ENCODE assay signal across 25 mouse cellular contexts in genomic region chr2:60700956-60701355, GRCm38 (mm10). TPM values are rescaled to one million over a fixed set of nuclear protein-coding genes. Genes with fewer than 3 reads are reported as not detected.
DNase-seq lines count a peak whose midpoint lies in the region; TF ChIP-seq lines count a peak whose summit lies in the region.
"Had no signal": no experiment of that assay in that cellular context is flagged by ENCODE, and none has a peak within 500 bp of the region (broad histone marks: within the 10 kb centered on the region; RNA-seq: fewer than 3 reads in every experiment).

No protein-coding gene starts in this region.

- H3K27ac ChIP-seq in embryonic fibroblast, embryonic 13.5 days (ENCODE audit: insufficient read depth, low read length), result peak overlapping the region; percentile 90
- H3K27ac ChIP-seq: embryonic facial prominence, embryonic 10.5 days; embryonic facial prominence, embryonic 12.5 days; forebrain, embryonic 10.5 days; forebrain, embryonic 12.5 days had no signal

- TF ChIP-seq POLR2A in embryonic fibroblast, embryonic 13.5 days (IDR thresholded peaks at IDR 0.05; ENCODE audit: low read depth, low read length), result no peak

- intact Hi-C loops in heart, postnatal 25 days (cut with DNase I), result no loop called here
- intact Hi-C loops in left cerebral cortex, postnatal 36 days (cut with DNase I), result no loop called here

- no peak for TF ChIP-seq CTCF in embryonic fibroblast, embryonic 13.5 days (IDR thresholded peaks at IDR 0.05; ENCODE audit: borderline replicate concordance, insufficient read depth, low read length)

- DNase-seq in heart, adult 11 months, result peak; percentile 41
- no peak for DNase-seq in heart, postnatal 25 days (ENCODE audit: low spot score)
- DNase-seq in 3T3-L1 (ENCODE audit: low read depth, low spot score) (peak; percentile 53), 416B (ENCODE audit: low read depth) (peak; percentile 21)
- DNase-seq in adrenal gland, postnatal 4 days (ENCODE audit: low spot score in 2 of 2), result no peak
- DNase-seq in left cerebral cortex, postnatal 36 days (ENCODE audit: low spot score in 2 of 2), result no peak
- DNase-seq in left cerebral cortex, adult 9 months (ENCODE audit: low spot score in 2 of 2), result no peak
- DNase-seq: adrenal gland, adult 8-10 months; adrenal gland, postnatal 14 days; adrenal gland, postnatal 36 days; cerebellum, adult 11 months; cerebellum, adult 2 months; cerebellum, adult 9-10 months; cerebellum, postnatal 10 days; cerebellum, postnatal 25 days had no signal

- no peak overlapping the region for H3K4me3 ChIP-seq in embryonic fibroblast, embryonic 13.5 days (ENCODE audit: insufficient read depth, low read length)
- H3K4me3 ChIP-seq: embryonic facial prominence, embryonic 10.5 days; embryonic facial prominence, embryonic 12.5 days; erythroblast, embryonic 14.5 days; forebrain, embryonic 10.5 days; forebrain, embryonic 12.5 days had no signal

- peaks cover 32% of the 10 kb centered on the region for H3K4me1 ChIP-seq in embryonic fibroblast, embryonic 13.5 days (ENCODE audit: control insufficient read depth, insufficient read depth, low read length)

RNA-seq across cellular contexts. Expression of gene Itgb6, which starts 21.5 kb away (rescaled TPM):
- total RNA-seq in heart, postnatal 25 days (2021), result 10 to 100 TPM; 23.0 to 25.0 TPM
- not detected in 2 replicates for polyA plus RNA-seq in embryonic fibroblast, embryonic 13.5 days (2011; ENCODE audit: insufficient read length, low read depth, missing spikeins)
- 1 to 10 TPM; 1.3 to 4.0 TPM for total RNA-seq in adrenal gland, postnatal 4 days (2021)
- total RNA-seq in left cerebral cortex, postnatal 36 days (2021), result under 1 TPM in 1 of 2 experiments, not detected in 1; 0.10 TPM
- total RNA-seq: adrenal gland, adult 8-10 months; adrenal gland, postnatal 14 days; adrenal gland, postnatal 36 days; CH12.LX had no signal
- polyA plus RNA-seq: cortical plate, adult 2 months; erythroblast, embryonic 14.5 days; forebrain, embryonic 16.5 days; G1E had no signal

Comparison
In these comparisons a context has a peak if more than half of its experiments do, and no peak if none do; other contexts are left out.
1. DNase-seq: peak in heart, adult 11 months (single experiment), 3T3-L1 (single experiment) and 416B (single experiment); none in heart, postnatal 25 days (single experiment), adrenal gland, postnatal 4 days (0 of 2), left cerebral cortex, postnatal 36 days (0 of 2) and left cerebral cortex, adult 9 months (0 of 2).
2. RNA of gene Itgb6, which starts 21.5 kb away (total RNA-seq): 23.0 to 25.0 TPM in heart, postnatal 25 days; 1.3 to 4.0 TPM in adrenal gland, postnatal 4 days and 0.10 TPM in left cerebral cortex, postnatal 36 days; every median in the first group is over 4 times any median in the second.